8 mouse cellular contexts compared by ENCODE assay signal in genomic region chr1:171036550-171037324, GRCm38 (mm10). TPM values are rescaled to one million over a fixed set of nuclear protein-coding genes. Genes with fewer than 3 reads are reported as not detected.
DNase-seq lines count a peak whose midpoint lies in the region; ATAC-seq and TF ChIP-seq lines count a peak whose summit lies in the region.

No protein-coding gene starts in this region.

- H3K4me3 ChIP-seq in forebrain, embryonic 14.5 days (ENCODE audit: low read depth, low read length): peak overlapping the region; percentile 26
- peak overlapping the region; percentile 47 for H3K4me3 ChIP-seq in liver, postnatal 0 days (ENCODE audit: low read depth, low read length)
- peak overlapping the region; percentile 50 for H3K4me3 ChIP-seq in neural tube, embryonic 15.5 days (replicated peaks)

- DNase-seq in ES-CJ7 (ENCODE audit: low read depth, low spot score): peak; percentile 71
- DNase-seq in c-Kit-positive CD71-positive TER-119-positive erythroid progenitor cells, embryonic 14.5 days (ENCODE audit: low spot score): peak; percentile 87
- peak; percentile 92 for DNase-seq in forebrain, embryonic 14.5 days (ENCODE audit: low spot score)
- peak; percentile 13 for DNase-seq in heart, postnatal 25 days (ENCODE audit: low spot score)
- DNase-seq in layer of hippocampus, adult 11-12 months (ENCODE audit: low spot score): peak; percentile 80
- peak; percentile 75 for DNase-seq in liver, postnatal 0 days
- peak; percentile 86 for DNase-seq in thymus, postnatal 0 days (ENCODE audit: low spot score)

- ATAC-seq in forebrain, embryonic 14.5 days: peak; percentile 63
- peak; percentile 60 for ATAC-seq in liver, postnatal 0 days
- peak; percentile 71 for ATAC-seq in neural tube, embryonic 15.5 days (ENCODE audit: low FRiP score)

- peak overlapping the region; percentile 45 for H3K4me2 ChIP-seq in forebrain, embryonic 14.5 days (ENCODE audit: low read length)
- H3K4me2 ChIP-seq in liver, postnatal 0 days (ENCODE audit: low read depth, low read length): peak overlapping the region; percentile 65
- H3K4me2 ChIP-seq in neural tube, embryonic 15.5 days: peak overlapping the region; percentile 66

- H3K27ac ChIP-seq in forebrain, embryonic 14.5 days (ENCODE audit: low read depth, low read length): no peak overlapping the region
- H3K27ac ChIP-seq in liver, postnatal 0 days (ENCODE audit: low read depth): no peak overlapping the region
- no peak overlapping the region for H3K27ac ChIP-seq in neural tube, embryonic 15.5 days (replicated peaks)

- 0 out of 2 replicates have a peak overlapping the region, but pooled peaks have one; percentile 29 for H3K9ac ChIP-seq in forebrain, embryonic 14.5 days (ENCODE audit: low read length)
- no peak overlapping the region for H3K9ac ChIP-seq in liver, postnatal 0 days (replicated peaks)
- H3K9ac ChIP-seq in neural tube, embryonic 15.5 days (replicated peaks): peak overlapping the region; percentile 43; the same call in 1 of the 2 replicates

- TF ChIP-seq EP300 in liver, postnatal 0 days (IDR thresholded peaks at IDR 0.05; ENCODE audit: low read depth): peak; percentile 33; the same call in 1 of the 2 replicates

- H3K36me3 ChIP-seq in forebrain, embryonic 14.5 days (ENCODE audit: control insufficient read depth, insufficient read depth, low read length): no peaks in the 10 kb centered on the region
- H3K36me3 ChIP-seq in liver, postnatal 0 days (replicated peaks; ENCODE audit: insufficient read depth, low read length): no peaks in the 10 kb centered on the region
- H3K36me3 ChIP-seq in neural tube, embryonic 15.5 days: no peaks in the 10 kb centered on the region

- no peaks in the 10 kb centered on the region for H3K9me3 ChIP-seq in forebrain, embryonic 14.5 days (replicated peaks; ENCODE audit: control insufficient read depth, low read length)
- H3K9me3 ChIP-seq in liver, postnatal 0 days (ENCODE audit: low read length): no peaks in the 10 kb centered on the region
- H3K9me3 ChIP-seq in neural tube, embryonic 15.5 days (replicated peaks): no peaks in the 10 kb centered on the region

- H3K4me1 ChIP-seq in forebrain, embryonic 14.5 days (ENCODE audit: control insufficient read depth, insufficient read depth, low read length): peaks cover 7% of the 10 kb centered on the region; the same call in 1 of the 2 replicates
- peaks cover 23% of the 10 kb centered on the region for H3K4me1 ChIP-seq in liver, postnatal 0 days (ENCODE audit: insufficient read depth)
- H3K4me1 ChIP-seq in neural tube, embryonic 15.5 days: peaks cover 29% of the 10 kb centered on the region

- TF ChIP-seq CTCF in liver, postnatal 0 days (IDR thresholded peaks at IDR 0.05; ENCODE audit: low read depth): no peak

- WGBS in forebrain, embryonic 14.5 days: 5% methylated on average over 22 of the region's 22 CpGs
- 5% methylated on average over 22 of the region's 22 CpGs for WGBS in liver, postnatal 0 days (ENCODE audit: insufficient replicate concordance)
- 2% methylated on average over 22 of the region's 22 CpGs for WGBS in neural tube, embryonic 15.5 days

- intact Hi-C loops in heart, postnatal 25 days (cut with DNase I): loop anchor here (10.0 kb wide), 1 partner anchor 468 kb away; the partner anchor contains the start of gene Alyref2

- peaks cover 4% of the 10 kb centered on the region; the same call in 1 of the 2 replicates for H3K27me3 ChIP-seq in forebrain, embryonic 14.5 days (replicated peaks; ENCODE audit: control insufficient read depth, insufficient read depth, low read length)
- no peaks in the 10 kb centered on the region; the same call in none of the 2 replicates for H3K27me3 ChIP-seq in liver, postnatal 0 days (ENCODE audit: insufficient read depth, low read length)
- H3K27me3 ChIP-seq in neural tube, embryonic 15.5 days (replicated peaks): peaks cover 8% of the 10 kb centered on the region; the same call in 1 of the 2 replicates

RNA-seq across cellular contexts. Expression of gene Fcgr4, which starts 18.0 kb away (rescaled TPM):
- polyA plus RNA-seq in forebrain, embryonic 14.5 days (2014; fragmentation: Nextera tagmentation; extraction: Ambion mirVana): 0.41 and 0.50 TPM in 2 replicates
- total RNA-seq in heart, postnatal 25 days (2021): under 1 TPM; 0.34 to 0.52 TPM
- 9.4 and 9.7 TPM in 2 replicates for polyA plus RNA-seq in liver, postnatal 0 days (2015; fragmentation: Nextera tagmentation; extraction: Ambion mirVana)
- 0.40 and 0.95 TPM in 2 replicates for polyA plus RNA-seq in neural tube, embryonic 15.5 days (2015; fragmentation: Nextera tagmentation; extraction: Ambion mirVana)
- 1.4 and 1.6 TPM in 2 replicates for polyA plus RNA-seq in thymus, postnatal 0 days (2015; fragmentation: Nextera tagmentation; extraction: Ambion mirVana)

RNA-seq across cellular contexts. Expression of gene Fcgr3, which starts 28.0 kb away (rescaled TPM):
- polyA plus RNA-seq in forebrain, embryonic 14.5 days (2014; fragmentation: Nextera tagmentation; extraction: Ambion mirVana): 8.3 and 11.5 TPM in 2 replicates
- 10 to 100 TPM; 12.5 to 15.6 TPM for total RNA-seq in heart, postnatal 25 days (2021)
- polyA plus RNA-seq in liver, postnatal 0 days (2015; fragmentation: Nextera tagmentation; extraction: Ambion mirVana): 40.3 and 41.8 TPM in 2 replicates
- polyA plus RNA-seq in neural tube, embryonic 15.5 days (2015; fragmentation: Nextera tagmentation; extraction: Ambion mirVana): 11.5 and 11.8 TPM in 2 replicates
- polyA plus RNA-seq in thymus, postnatal 0 days (2015; fragmentation: Nextera tagmentation; extraction: Ambion mirVana): 18.0 and 21.4 TPM in 2 replicates

Comparison
In these comparisons a context has a peak if more than half of its experiments do, and no peak if none do; other contexts are left out.
1. DNase-seq: peak in every context shown above with its lines; median percentile 92 in forebrain, embryonic 14.5 days; 87 in c-Kit-positive CD71-positive TER-119-positive erythroid progenitor cells, embryonic 14.5 days; 86 in thymus, postnatal 0 days; 80 in layer of hippocampus, adult 11-12 months; 75 in liver, postnatal 0 days; 71 in ES-CJ7; 13 in heart, postnatal 25 days.